Mouse (Mus musculus) stomach, embryonic 16.5 days (tissue): ENCODE results near the gene Igf2bp1. TPM values are rescaled to one million over a fixed set of nuclear protein-coding genes. Genes with fewer than 3 reads are reported as not detected.
A peak's percentile ranks its signal among the peaks of the same experiment; 100 is the strongest.
"Not testable (repeated sequence)": the region's sequence is repeated elsewhere in the genome, so short reads cannot be mapped to it uniquely, and the experiment has no call there.

Experiments
- ATAC-seq: fragments of 200-750 bp; cut with Nextera tagmentation; 2 replicates; pipeline ENCODE4 v1.8.0; 2017; ENCODE audit warnings: moderate number of reproducible peaks, moderate TSS enrichment; ENCODE audit not compliant: insufficient read depth, low FRiP score
- H3K27ac ChIP-seq: fragments of 300-500 bp; sonication (generic); 2 replicates; pipeline ENCODE4 v1.5.1; 2014; ENCODE audit warnings: low read length
- H3K27me3 ChIP-seq: fragments of 300-500 bp; sonication (generic); 2 replicates; pipeline ENCODE4 v1.6.1; 2014; ENCODE audit warnings: low read length, control low read depth, mixed read lengths; ENCODE audit not compliant: control insufficient read depth, insufficient read depth
- H3K36me3 ChIP-seq: fragments of 300-500 bp; sonication (generic); 2 replicates; pipeline ENCODE4 v1.6.1; 2014; ENCODE audit warnings: low read length; ENCODE audit not compliant: control insufficient read depth, insufficient read depth
- H3K4me1 ChIP-seq: fragments of 300-500 bp; sonication (generic); 2 replicates; pipeline ENCODE4 v1.6.1; 2014; ENCODE audit warnings: low read length, control low read depth, mixed read lengths; ENCODE audit not compliant: control insufficient read depth, insufficient read depth
- H3K4me2 ChIP-seq: fragments of 300-500 bp; sonication (generic); 2 replicates; pipeline ENCODE4 v1.6.1; 2014; ENCODE audit warnings: low read depth, low read length, mixed read lengths
- H3K4me3 ChIP-seq: fragments of 300-500 bp; sonication (generic); replicated peaks from 2 replicates; pipeline ENCODE4 v1.5.1; 2014; ENCODE audit warnings: mild to moderate bottlenecking, low read length
- H3K9ac ChIP-seq: fragments of 300-500 bp; sonication (generic); 2 replicates; pipeline ENCODE4 v1.6.1; 2014; ENCODE audit warnings: low read length
- H3K9me3 ChIP-seq: fragments of 300-500 bp; sonication (generic); replicated peaks from 2 replicates; pipeline ENCODE4 v1.6.1; 2016; ENCODE audit warnings: low read length, control low read depth; ENCODE audit not compliant: control insufficient read depth
- WGBS: fragments of 180-500 bp; shearing (Covaris S2); extraction: QIAGEN DNeasy Blood & Tissue Kit; methylation state at CpG from one replicate; pipeline ENCODE4 v1.1.7; 2014; 5-methylcytosine and 5-hydroxymethylcytosine counted together
- polyA plus RNA-seq: library from polyadenylated mRNA; unstranded; fragments of >200 nt; fragmentation: Nextera tagmentation; extraction: Ambion mirVana; gene quantifications from 2 replicates; pipeline ENCODE4 v1.2.1, GENCODE M21; 2015

Igf2bp1 gene
- polyA plus RNA-seq, 1 experiment from 2014 or later: 24.1 TPM

DNA sequence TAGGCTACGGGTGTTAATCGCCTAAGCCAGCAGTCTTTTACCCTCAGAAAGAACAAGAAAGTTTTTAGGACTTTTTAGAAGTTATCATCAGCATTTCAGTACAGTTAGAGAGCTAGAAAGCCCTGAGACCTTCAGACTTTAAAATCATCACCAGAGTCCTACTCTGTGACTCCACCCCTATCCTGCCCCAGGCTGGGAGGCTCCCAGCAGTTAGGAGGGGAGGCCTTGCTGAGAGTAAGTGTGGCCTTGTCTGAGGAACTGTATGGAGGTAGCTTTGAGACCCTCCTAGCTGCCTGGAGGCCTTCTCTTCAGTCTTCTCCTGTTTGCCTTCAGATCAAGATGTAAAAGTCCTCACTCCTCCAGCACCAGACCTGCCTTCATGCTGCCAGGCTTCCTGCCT lies 81.5 kb downstream of the Igf2bp1 start:
- ATAC-seq: no peak
- Histone ChIP-seq H3K4me1 (no peaks in the 10 kb centered on the region), H3K9ac (no peak overlapping the region), H3K27me3 (no peaks in the 10 kb centered on the region), H3K36me3 (no peaks in the 10 kb centered on the region), H3K4me2 (no peak overlapping the region), H3K27ac (no peak overlapping the region), H3K9me3 (0 out of 2 replicates have a peak, but pooled peaks cover 3% of the 10 kb centered on the region), H3K4me3 (no peak overlapping the region)
- WGBS: 14% methylated on average over 2 of the region's 2 CpGs

DNA sequence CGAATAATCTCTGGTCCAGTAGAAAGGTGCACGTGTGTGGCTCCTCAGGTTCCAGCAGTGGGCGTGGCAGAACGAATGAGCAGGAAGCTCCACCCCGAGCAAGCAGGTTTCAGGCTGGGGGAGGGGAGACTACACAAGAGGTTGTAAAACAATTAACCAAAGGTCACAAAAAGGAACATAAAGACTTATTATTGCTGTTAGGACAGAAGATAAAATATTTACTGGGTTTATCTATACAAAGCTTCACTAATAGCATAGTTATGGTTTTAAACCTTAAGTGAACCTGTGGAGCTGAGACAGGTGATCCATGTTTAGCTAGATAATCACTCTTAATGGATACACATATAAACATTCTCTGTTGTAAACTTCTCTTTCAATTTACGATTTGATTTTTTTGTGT lies 82.3 kb downstream of the Igf2bp1 start:
- not testable (repeated sequence) for H3K4me2 ChIP-seq, H3K27ac ChIP-seq, ATAC-seq, H3K9me3 ChIP-seq, H3K27me3 ChIP-seq, H3K36me3 ChIP-seq, H3K4me3 ChIP-seq, H3K9ac ChIP-seq, H3K4me1 ChIP-seq
- WGBS: 3% methylated on average over 3 of the region's 6 CpGs

DNA sequence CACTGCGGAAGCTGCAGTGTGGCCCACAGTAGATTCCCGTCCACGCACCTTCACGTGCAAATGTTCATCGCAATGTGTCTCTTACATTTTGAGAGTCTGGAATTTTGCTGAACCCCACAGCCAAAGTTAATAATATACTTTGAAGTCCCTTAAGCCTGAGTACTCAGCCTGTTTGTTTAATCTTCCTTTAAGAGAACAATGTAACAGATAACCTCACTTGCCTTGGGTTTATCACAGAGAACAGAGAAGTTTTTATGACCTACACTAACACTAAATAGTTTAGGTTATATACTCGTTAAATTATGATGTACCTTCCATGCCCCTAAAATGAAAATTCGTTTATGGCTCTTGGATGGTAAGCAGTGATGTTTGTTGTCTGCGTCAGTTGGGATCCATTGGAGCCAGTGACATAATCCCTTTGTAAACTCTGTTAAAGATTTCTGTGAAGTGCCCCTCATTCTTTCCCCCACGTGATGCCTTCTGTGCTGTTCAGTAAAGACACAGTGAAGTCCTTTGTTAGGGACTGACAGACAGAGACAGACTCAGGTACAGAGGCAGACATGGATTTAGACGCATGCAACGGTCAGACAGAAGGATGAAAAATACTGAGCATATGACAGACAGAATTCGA lies 83.6 kb downstream of the Igf2bp1 start:
- WGBS: 50% methylated on average over 12 of the region's 12 CpGs
- Histone ChIP-seq H3K4me1 (no peaks in the 10 kb centered on the region), H3K4me3 (no peak overlapping the region), H3K27ac (no peak overlapping the region), H3K36me3 (no peaks in the 10 kb centered on the region), H3K9ac (no peak overlapping the region), H3K4me2 (no peak overlapping the region), H3K27me3 (peaks cover 5% of the 10 kb centered on the region), H3K9me3 (0 out of 2 replicates have a peak, but pooled peaks cover 3% of the 10 kb centered on the region)
- ATAC-seq: no peak

DNA sequence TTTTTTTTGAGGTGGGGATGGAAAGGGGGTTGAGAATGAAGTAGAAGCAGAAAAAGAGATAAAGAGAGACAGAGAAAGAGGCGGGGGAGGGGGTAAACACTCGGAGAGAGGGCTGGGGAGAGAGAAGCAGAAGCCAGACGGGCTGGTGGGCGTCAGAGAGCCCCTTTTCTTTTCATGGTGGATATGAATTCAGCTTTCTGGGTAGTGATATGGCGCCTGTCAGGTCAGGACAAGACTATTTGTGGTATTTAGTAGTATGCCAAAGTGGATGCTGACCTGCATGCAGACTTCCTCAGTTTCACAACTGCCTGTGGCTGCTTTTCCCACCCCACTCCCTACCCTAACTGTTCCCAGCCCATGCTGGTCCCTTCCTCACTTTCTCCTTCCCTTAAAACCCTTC lies 89.3 kb downstream of the Igf2bp1 start:
- no peak for ATAC-seq
- no peak overlapping the region for H3K4me3 ChIP-seq
- H3K27ac ChIP-seq: no peak overlapping the region
- 8% methylated on average over 5 of the region's 5 CpGs for whole genome bisulfite sequencing
- no peaks in the 10 kb centered on the region for H3K36me3 ChIP-seq
- H3K4me2 ChIP-seq: no peak overlapping the region
- H3K9ac ChIP-seq: no peak overlapping the region
- H3K27me3 ChIP-seq: peaks cover 38% of the 10 kb centered on the region
- peaks cover 14% of the 10 kb centered on the region for H3K4me1 ChIP-seq
- no peaks in the 10 kb centered on the region for H3K9me3 ChIP-seq

DNA sequence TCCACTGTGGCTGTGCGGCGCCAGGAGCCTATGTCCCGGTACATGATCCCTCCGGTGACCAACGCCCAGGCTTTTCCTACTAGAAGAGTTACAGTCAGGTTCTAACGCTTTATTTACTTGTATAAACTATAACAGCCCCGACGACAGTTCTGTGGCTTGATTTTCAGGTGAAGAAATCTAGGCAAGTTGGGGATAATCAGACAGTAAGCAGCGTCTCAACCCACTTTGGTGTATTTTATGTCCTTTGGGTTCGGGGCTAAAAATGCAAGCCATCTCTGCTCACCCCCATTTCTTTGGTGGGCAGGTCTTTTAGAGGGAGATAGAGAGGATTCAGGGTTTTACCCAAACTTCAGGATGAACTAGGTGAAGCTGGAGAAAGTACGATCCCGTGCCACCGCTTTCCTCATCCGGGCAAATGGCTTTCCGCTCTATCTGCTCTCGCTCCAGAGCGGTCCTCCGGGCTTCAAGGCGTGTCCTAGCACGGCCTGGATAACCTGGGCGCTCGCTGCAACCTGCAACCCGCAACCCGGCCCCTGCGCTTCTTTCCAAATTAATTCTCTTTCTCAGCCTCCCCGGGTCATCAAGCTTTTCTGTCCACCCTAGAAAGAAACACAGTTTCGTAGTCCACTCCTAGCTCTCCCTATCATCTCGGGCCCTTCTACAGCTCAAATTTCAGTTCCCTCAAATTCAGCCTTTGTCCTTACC lies 90.6 kb downstream of the Igf2bp1 start:
- ATAC-seq: no peak

DNA sequence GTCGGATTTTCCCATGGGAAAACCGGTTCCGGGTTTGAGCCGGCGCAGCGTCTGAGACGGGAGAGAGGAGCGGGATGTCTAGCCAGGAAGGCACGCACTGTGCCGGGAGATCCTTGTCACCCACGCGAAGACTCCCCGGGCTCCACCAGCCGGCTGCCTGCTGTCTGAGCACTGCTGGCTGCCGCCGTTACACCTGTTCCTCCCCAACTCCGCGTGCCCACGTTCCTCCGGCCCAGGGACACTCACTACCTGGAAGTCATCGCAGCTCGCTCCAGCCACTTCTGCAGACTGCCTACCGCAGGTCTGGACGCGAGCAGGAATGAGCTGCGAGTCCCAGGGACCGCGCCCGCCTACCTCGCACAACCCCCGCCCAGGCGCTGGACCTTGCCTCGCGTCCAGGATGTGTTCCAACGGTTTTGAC lies 91.2 kb downstream of the Igf2bp1 start, which contains the start of gene B4galnt2:
Gene B4galnt2 (minus strand): TSS at position 321 of the 421 bp plus-strand sequence.
- no peak within 1 kb of the TSS for H3K27ac ChIP-seq
- peak within 1 kb of the TSS; percentile 26; the same call in 1 of the 2 replicates for H3K9ac ChIP-seq
- no peaks in the 10 kb centered on the region for H3K36me3 ChIP-seq
- peak within 1 kb of the TSS; percentile 51 for H3K4me2 ChIP-seq
- 2% methylated on average over 35 of the region's 35 CpGs for WGBS
- H3K4me3 ChIP-seq: peak within 1 kb of the TSS; percentile 39
- H3K27me3 ChIP-seq: peaks cover 41% of the 10 kb centered on the region
- no peak for ATAC-seq
- H3K4me1 ChIP-seq: peaks cover 14% of the 10 kb centered on the region
- no peaks in the 10 kb centered on the region for H3K9me3 ChIP-seq

More for the DNA sequence above, 90.6 kb downstream of the Igf2bp1 start:
- peaks cover 41% of the 10 kb centered on the region for H3K27me3 ChIP-seq
- H3K9me3 ChIP-seq: no peaks in the 10 kb centered on the region
- no peaks in the 10 kb centered on the region for H3K36me3 ChIP-seq
- under 1% methylated on average over 28 of the region's 28 CpGs for WGBS
- peak overlapping the region; percentile 51 for H3K4me2 ChIP-seq
- no peak overlapping the region for H3K27ac ChIP-seq
- H3K9ac ChIP-seq: peak overlapping the region; percentile 26; the same call in 1 of the 2 replicates
- peak overlapping the region; percentile 39 for H3K4me3 ChIP-seq
- peaks cover 14% of the 10 kb centered on the region for H3K4me1 ChIP-seq

DNA sequence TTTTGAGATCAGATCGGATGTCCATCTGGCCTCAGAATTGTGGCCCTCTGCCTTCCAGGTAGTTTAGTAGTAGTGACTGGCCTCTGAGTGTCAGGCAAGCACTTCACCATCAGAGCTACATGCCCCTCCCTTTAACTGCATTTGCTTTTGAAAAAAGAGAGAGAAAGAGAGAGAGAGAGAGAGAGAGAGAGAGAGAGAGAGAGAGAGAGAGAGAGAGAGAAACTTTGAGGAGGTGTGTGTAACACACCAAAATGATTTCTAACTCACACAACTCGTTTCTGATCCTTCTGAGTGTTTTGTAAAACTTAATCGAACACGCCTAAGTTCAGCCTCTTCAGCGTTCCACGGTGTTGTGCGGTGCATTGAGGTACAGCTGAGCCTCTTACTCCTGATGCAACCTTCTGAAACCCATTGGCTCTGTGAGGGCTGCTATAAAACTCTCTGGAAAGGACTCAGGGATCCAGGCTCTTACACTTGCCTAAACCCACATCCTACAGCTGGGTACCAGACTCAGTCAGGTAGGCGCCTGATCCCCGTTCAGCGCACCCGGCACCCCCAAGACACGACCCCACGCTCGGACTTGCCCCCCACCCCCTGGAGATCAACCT lies 91.7 kb downstream of the Igf2bp1 start:
- peak overlapping the region; percentile 51 for H3K4me2 ChIP-seq
- peaks cover 14% of the 10 kb centered on the region for H3K4me1 ChIP-seq
- H3K4me3 ChIP-seq: peak overlapping the region; percentile 39
- no peaks in the 10 kb centered on the region for H3K36me3 ChIP-seq
- 4% methylated on average over 14 of the region's 14 CpGs for WGBS
- peaks cover 41% of the 10 kb centered on the region for H3K27me3 ChIP-seq
- no peak for ATAC-seq
- no peak overlapping the region for H3K27ac ChIP-seq
- no peaks in the 10 kb centered on the region for H3K9me3 ChIP-seq
- peak overlapping the region; percentile 19; the same call in 1 of the 2 replicates for H3K9ac ChIP-seq

DNA sequence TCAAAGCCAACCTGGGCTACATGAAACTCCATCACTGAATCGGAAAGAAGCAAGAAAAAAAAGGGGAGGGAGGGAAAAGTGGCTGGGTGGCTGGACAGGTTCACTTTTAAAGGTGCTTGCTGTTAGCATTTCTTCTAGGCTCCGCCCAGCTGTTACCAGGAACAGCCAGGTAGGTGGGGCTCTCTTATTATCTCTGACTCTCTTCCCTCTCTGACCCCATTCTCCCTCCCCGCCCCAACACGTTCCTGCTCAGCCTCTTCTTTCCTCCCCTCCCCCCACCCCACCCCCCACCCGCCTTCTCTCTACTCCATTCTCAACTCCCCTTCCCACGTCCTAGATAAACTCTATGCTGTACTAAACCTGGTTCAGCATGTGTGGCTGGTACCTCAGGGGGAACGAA lies 94.2 kb downstream of the Igf2bp1 start:
- 20% methylated on average over 7 of the region's 7 CpGs for WGBS
- no peak overlapping the region for H3K4me3 ChIP-seq
- no peaks in the 10 kb centered on the region for H3K9me3 ChIP-seq
- H3K4me2 ChIP-seq: no peak overlapping the region
- H3K9ac ChIP-seq: no peak overlapping the region
- peak; percentile 50; the same call in 1 of the 2 replicates for ATAC-seq
- H3K27ac ChIP-seq: no peak overlapping the region
- H3K27me3 ChIP-seq: peaks cover 34% of the 10 kb centered on the region
- peaks cover 14% of the 10 kb centered on the region for H3K4me1 ChIP-seq
- no peaks in the 10 kb centered on the region for H3K36me3 ChIP-seq
